Mouse (Mus musculus) embryonic fibroblast, embryonic 13.5 days (primary cell): ENCODE results near the gene Tma7.

Source experiments
- CTCF ChIP-seq: IDR thresholded peaks from 2 replicates; pipeline ENCODE4 v1.5.1; 2011; ENCODE audit warnings: mild to moderate bottlenecking, control low read depth, low read length, moderate library complexity, borderline replicate concordance; ENCODE audit not compliant: insufficient read depth
- POLR2A ChIP-seq: IDR thresholded peaks from 2 replicates; pipeline ENCODE4 v1.6.1; 2011; ENCODE audit warnings: low read depth, mild to moderate bottlenecking, control low read depth, low read length, moderate library complexity

DNA sequence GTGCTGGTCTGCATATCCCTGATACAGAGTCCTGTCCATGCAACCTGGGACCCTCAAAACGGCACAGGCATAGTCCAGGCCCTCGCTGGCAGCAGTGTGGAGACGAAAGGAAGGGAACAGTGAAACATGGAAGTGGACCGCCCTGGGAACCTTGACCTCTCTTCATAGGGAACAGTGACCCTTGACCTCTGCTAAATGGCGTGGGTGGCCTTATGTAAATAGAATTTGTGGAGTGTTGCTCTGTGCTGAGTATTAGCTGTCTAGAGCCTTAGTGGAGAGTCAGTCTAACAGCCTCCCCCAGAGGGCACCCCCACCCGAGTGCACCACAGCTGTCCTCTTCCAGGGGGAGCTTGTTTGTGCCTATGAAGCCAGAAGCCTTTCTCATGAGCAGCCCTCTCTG, 10.4 kb upstream of the Tma7 start:
- TF ChIP-seq CTCF (no peak), POLR2A (no peak)
